Mouse (Mus musculus): ENCODE measurements at regions not wholly inside any gene's neighbourhood (a gene's known extent, or its start where the extent isn't known, plus 50 kb on each side); places are given as distances from the start of the nearest gene placed in this dataset.
A peak's percentile ranks its signal among the peaks of the same experiment; 100 is the strongest.

GRCm38 (mm10) chr13:107396036-107396435 lies 374.1 kb upstream of the Kif2a start:
- no peak for DNase-seq (ENCODE audit: low spot score in 2 of 2)

GRCm38 (mm10) chr13:107394451-107394850 lies 372.5 kb upstream of the Kif2a start:
- DNase-seq (ENCODE audit: low spot score in 2 of 2), result no peak

- no peak for DNase-seq (ENCODE audit: low spot score in 2 of 2)
Measured at GRCm38 (mm10) chr13:107389535-107390150, 367.7 kb upstream of the Kif2a start.

GRCm38 (mm10) chr13:107389074-107389473 lies 367.1 kb upstream of the Kif2a start:
- DNase-seq (ENCODE audit: low spot score in 2 of 2), result no peak

- no peak for DNase-seq (ENCODE audit: low spot score in 2 of 2)
Measured at GRCm38 (mm10) chr13:107378076-107378475, 356.1 kb upstream of the Kif2a start.

GRCm38 (mm10) chr13:107372666-107373065 lies 350.7 kb upstream of the Kif2a start:
- no peak for DNase-seq (ENCODE audit: low spot score in 2 of 2)

- no peak for DNase-seq (ENCODE audit: low spot score in 2 of 2)
Measured at GRCm38 (mm10) chr13:107371616-107372582, 350.0 kb upstream of the Kif2a start.

GRCm38 (mm10) chr13:107367639-107368038 lies 345.7 kb upstream of the Kif2a start:
- no peak for DNase-seq (ENCODE audit: low spot score in 2 of 2)

- no peak for DNase-seq (ENCODE audit: low spot score in 2 of 2)
Measured at GRCm38 (mm10) chr13:107365766-107366165, 343.8 kb upstream of the Kif2a start.

- DNase-seq (ENCODE audit: low spot score in 2 of 2), result no peak
Measured at GRCm38 (mm10) chr13:107365241-107365640, 343.3 kb upstream of the Kif2a start.

- no peak for DNase-seq (ENCODE audit: low spot score in 2 of 2)
Measured at GRCm38 (mm10) chr13:107362806-107363687, 341.1 kb upstream of the Kif2a start.

GRCm38 (mm10) chr13:107340802-107341364 lies 319.0 kb upstream of the Kif2a start:
- DNase-seq (ENCODE audit: low spot score in 2 of 2), result no peak

- DNase-seq (ENCODE audit: low spot score in 2 of 2), result peak in 1 of 2 experiments; percentile 28
Measured at GRCm38 (mm10) chr13:107338111-107338510, 316.2 kb upstream of the Kif2a start.

- no peak for DNase-seq (ENCODE audit: low spot score in 2 of 2)
Measured at GRCm38 (mm10) chr13:107337111-107337510, 315.2 kb upstream of the Kif2a start.

GRCm38 (mm10) chr13:107329348-107329747 lies 307.4 kb upstream of the Kif2a start:
- no peak for DNase-seq (ENCODE audit: low spot score in 2 of 2)

GRCm38 (mm10) chr13:107325707-107326495 lies 304.0 kb upstream of the Kif2a start:
- peak; percentile 57 to 73 for DNase-seq (ENCODE audit: low spot score in 2 of 2)

GRCm38 (mm10) chr13:107314746-107315145 lies 292.8 kb upstream of the Kif2a start:
- DNase-seq (ENCODE audit: low spot score in 2 of 2), result no peak

- DNase-seq (ENCODE audit: low spot score in 2 of 2), result no peak
Measured at GRCm38 (mm10) chr13:107308958-107309639, 287.2 kb upstream of the Kif2a start.

- no peak for DNase-seq (ENCODE audit: low spot score in 2 of 2)
Measured at GRCm38 (mm10) chr13:107308404-107308803, 286.5 kb upstream of the Kif2a start.

- DNase-seq (ENCODE audit: low spot score in 2 of 2), result no peak
Measured at GRCm38 (mm10) chr13:107306958-107307357, 285.0 kb upstream of the Kif2a start.
